Mouse (Mus musculus) gastrocnemius, adult 18-20 months (tissue): ENCODE data around the gene Cnpy2. TPM values are rescaled to one million over a fixed set of nuclear protein-coding genes. Genes with fewer than 3 reads are reported as not detected.
A peak's percentile ranks its signal among the peaks of the same experiment; 100 is the strongest.
"Not testable (repeated sequence)": the region's sequence is repeated elsewhere in the genome, so short reads cannot be mapped to it uniquely, and the experiment has no call there.

Source experiments
- DNase-seq: peaks from one replicate; pipeline ENCODE4 v3.0.0; 2021; ENCODE audit warnings: low spot score
- long read RNA-seq, 2 experiments: library from polyadenylated mRNA; stranded (forward); transcript quantifications; one replicate each; pipeline ENCODE4 v2.0.0; 2021
- total RNA-seq, 2 experiments: library from RNA; stranded (reverse); gene quantifications; 2 replicates each; pipeline ENCODE4 v1.2.3; 2021

Gene Cnpy2
- total RNA-seq, result 10 to 100 TPM; 46.4 to 48.3 TPM
- long read RNA-seq, experiment 1, transcript Cnpy2-202 (6 exons, 1,383 nt), result major isoform, 29 of 31 reads
- long read RNA-seq, experiment 1, partial matches to known transcripts, result 1 of 31 reads
- long read RNA-seq, experiment 1, other reads (novel, unspliced or antisense), result 1 of 31 reads
- long read RNA-seq, experiment 2, transcript Cnpy2-202 (6 exons, 1,383 nt), result major isoform, 30 of 37 reads
- long read RNA-seq, experiment 2, partial matches to known transcripts, result 2 of 37 reads
- long read RNA-seq, experiment 2, other reads (novel, unspliced or antisense), result 4 of 37 reads

- DNase-seq, result peak; percentile 82
Observed at GRCm38 (mm10) chr10:128322141-128323108, at the start of gene Cnpy2. Gene Cnpy2, plus strand, starts transcription at chr10:128322459.

DNA sequence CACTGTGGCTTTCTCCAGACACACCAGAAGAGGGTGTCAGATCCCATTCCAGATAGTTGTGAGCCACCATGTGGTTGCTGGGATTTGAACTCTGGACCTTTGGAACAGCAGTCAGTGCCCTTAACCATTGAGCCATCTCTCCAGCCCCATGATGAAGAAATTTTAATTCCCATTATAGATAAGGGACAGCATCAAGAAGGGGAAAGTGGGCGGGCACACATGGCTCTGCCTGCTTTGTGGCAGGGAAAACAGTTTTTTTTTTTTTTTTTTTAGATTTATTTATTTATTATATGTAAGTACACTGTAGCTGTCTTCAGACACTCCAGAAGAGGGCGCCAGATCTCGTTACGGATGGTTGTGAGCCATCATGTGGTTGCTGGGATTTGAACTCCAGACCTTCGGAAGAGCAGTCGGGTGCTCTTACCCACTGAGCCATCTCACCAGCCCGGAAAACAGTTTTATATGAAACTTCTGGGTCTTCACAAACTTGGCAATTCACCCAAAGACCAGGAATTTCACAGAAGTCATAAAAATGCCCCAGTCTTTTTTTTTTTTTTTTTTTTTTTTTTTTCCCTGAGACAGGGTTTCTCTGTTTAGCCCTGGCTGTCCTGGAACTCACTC lies 49.3 kb upstream of the Cnpy2 start:
- DNase-seq, result not testable (repeated sequence)

DNA sequence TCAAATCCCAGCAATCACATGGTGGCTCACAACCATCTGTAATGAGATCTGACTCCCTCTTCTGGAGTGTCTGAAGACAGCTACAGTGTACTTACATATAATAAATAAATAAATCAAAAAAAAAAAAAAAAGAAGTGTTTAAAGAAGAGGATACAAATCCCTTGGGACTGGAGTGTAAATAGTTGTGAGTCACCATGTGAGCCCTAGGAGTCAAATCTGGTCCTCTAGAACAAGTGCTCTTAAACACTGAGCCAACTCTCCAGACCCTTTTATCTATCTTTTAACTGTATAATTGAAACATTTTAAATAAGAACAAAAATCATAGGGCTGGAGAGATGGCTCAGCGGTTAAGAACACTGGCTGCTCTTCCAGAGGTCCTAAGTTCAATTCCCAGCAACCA lies 46.9 kb upstream of the Cnpy2 start:
- not testable (repeated sequence) for DNase-seq

GRCm38 (mm10) chr10:128278158-128278557 lies 44.1 kb upstream of the Cnpy2 start:
- DNase-seq, result no peak

DNA sequence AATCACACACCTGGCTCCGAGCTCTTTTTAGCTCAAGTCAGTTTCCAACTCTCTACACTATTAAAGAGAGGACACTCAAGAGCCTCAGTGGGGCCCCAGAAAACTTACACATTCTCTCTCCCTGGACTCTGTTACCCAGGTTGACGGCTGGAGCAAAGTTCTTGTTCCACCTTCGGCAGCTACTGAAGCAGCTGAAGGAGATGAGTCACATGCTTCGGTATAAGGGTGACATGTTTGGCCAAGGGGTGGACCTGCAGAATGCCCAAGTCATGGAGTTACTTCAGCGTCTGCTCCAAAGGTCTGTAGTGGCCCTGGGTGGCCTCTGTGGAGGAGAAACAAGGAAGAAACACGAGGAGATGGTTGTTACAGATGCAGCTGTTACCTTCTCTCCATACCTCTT lies 41.3 kb upstream of the Cnpy2 start:
- no peak for DNase-seq

GRCm38 (mm10) chr10:128281682-128282081 lies 40.6 kb upstream of the Cnpy2 start:
- no peak for DNase-seq

DNA sequence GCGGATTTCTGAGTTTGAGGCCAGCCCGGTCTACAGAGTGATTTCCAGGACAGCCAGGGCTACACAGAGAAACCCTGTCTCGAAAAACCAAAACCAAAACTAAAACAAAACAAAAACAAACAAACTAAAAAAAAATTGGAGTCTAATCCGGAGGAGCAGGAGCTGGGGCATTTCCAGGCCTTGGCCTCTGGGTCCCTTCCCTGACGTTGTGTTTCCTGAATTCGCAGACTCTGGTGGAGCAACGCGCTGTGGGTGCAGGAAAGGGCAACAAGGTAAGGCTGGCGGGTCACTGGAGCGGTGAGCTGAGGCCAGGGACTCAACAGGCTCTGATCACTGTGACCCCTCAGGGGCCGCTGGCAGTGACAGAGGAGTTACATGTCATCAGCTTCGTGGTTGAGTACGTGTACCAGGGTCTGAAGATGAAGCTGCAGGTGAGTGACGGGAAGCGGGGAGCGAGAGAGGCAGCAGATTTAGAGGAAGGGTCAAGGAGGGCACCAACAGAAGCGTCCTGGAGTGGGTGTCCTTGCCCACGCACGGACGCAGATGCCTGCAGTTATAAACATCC lies 39.3 kb upstream of the Cnpy2 start:
- no peak for DNase-seq

GRCm38 (mm10) chr10:128283604-128284579 lies 38.4 kb upstream of the Cnpy2 start:
- peak; percentile 51 for DNase-seq

- peak; percentile 25 for DNase-seq
Observed at GRCm38 (mm10) chr10:128290594-128290993, 31.7 kb upstream of the Cnpy2 start.

- no peak for DNase-seq
Observed at GRCm38 (mm10) chr10:128296370-128297090, 25.7 kb upstream of the Cnpy2 start.

DNA sequence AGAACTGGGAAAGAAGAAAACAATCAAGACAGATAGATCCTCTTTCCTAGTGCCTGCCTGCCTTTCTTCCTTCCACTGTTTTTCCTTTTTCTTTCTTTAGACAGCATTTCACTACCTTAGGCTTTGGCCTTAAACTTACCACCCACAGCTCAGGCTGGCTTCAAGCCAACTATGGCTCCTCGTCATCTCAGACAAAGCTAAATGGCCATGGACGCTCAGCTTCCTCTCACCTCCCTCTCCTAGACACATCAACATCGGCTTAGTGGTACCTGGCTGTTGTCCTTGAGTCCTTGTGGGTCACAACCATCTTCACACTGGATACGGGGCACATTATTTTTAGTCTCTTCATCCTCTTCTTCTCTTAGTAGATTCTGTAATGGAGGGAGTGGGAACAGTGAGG lies 25.0 kb upstream of the Cnpy2 start:
- no peak for DNase-seq

DNA sequence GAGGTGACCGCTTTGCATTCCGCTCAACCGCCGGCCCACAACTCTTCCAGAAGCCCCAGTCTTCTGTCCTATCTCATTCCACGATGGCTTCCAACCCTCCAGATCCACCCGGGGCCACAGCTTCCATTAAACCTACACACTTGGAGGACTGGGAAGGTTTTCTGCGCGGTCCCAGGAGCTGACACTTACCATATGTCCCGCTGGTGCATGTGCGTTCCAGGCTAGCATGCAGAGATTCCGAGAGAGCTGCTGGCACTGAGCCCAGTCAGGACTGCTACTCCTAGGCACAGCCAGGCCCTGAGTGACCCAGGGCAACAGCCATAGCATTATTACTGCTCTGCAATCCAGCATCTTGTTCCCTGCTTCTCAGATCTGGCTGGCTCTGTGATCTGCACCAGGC lies 24.6 kb upstream of the Cnpy2 start:
- DNase-seq, result no peak

DNA sequence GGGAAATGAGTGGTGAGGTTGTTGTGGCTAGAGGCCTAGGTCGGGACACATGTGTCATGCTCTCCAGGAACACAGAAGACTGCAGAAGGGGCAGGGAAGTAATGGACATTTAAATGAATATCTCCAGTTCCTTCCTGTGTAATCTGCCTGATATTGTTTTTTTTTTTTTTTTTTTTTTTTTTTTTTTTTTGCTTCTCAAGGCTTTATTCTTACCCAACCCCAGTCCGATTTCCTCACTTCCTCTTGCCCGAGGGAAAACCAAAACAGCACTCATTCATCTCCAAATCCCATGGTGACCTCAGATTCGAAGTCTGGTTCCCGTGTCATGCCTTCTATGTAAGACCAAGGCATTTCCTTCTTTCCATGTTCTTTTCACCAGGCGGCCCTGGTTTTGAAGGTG lies 24.0 kb upstream of the Cnpy2 start:
- DNase-seq, result no peak

GRCm38 (mm10) chr10:128298702-128299171 lies 23.5 kb upstream of the Cnpy2 start, which contains the start of gene Il23a:
Gene Il23a, minus strand, starts transcription at chr10:128298752.
- no peak for DNase-seq

DNA sequence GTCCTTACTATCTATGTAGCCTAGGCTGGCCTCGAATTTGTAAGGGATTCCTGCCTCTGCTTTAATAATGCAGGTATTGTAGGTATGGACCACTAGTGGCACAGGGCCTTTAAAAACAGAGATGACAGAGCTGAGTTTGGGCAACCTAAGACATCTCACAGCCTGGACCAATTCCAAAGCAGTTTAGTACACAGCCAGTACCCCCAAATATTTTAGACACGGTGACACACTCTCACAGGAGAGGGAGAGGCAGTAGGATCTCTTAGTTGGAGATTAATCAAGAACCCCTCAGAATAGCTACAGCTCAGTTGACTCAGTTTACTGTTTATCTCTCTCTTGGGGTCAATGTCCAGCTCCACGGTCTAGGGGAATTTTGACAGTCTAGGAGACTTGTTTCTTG lies 19.9 kb upstream of the Cnpy2 start:
- no peak for DNase-seq

DNA sequence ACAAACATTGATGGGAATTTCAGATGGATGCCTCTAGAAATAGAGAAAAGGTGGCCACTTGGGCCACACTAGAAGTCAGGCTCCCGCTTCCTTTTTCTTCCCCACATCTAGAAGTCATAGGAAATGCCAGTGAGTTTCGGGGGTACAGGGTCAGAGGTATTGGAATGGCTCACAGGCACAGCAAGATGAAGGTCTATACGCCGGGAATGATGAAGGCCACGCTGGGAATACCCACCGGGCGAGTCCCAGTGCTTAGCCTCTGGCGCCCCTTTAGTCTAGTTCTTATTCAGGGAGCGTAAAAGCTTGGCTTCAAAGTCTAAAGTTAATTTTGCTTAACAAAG lies 19.5 kb upstream of the Cnpy2 start:
- DNase-seq, result no peak

- DNase-seq, result peak; percentile 100
Observed at GRCm38 (mm10) chr10:128303126-128304021, 18.9 kb upstream of the Cnpy2 start, which contains the start of gene Pan2. Gene Pan2, plus strand, starts transcription at chr10:128303335.

DNA sequence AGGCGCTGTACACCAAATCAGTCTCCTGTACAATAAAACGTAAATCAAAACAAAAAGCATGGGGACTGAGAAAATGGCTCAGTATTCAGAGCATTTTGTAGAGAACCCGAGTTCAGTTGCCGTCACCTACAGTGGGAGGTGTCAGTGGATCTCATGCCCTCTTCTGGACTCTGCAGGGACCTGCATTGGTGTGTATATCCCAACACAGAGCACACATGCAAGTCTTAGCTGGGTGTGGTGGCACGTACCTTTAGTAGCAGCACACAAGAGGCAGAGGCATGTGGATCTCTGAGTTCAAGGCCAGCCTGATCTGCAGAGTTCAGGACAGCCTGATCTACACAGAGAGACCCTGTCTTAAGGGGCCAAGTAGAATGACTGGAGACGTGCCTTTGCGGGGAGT lies 12.6 kb upstream of the Cnpy2 start:
- no peak for DNase-seq

- no peak for DNase-seq
Observed at GRCm38 (mm10) chr10:128310177-128310576, 12.1 kb upstream of the Cnpy2 start.
